Mouse (Mus musculus) monocyte, adult 5-6 weeks (primary cell): ENCODE results near the gene Gata5. TPM values are rescaled to one million over a fixed set of nuclear protein-coding genes. Genes with fewer than 3 reads are reported as not detected.

Experiments used
- ATAC-seq: fragments of 153-309, 156-312 bp; replicated peaks from 2 replicates; pipeline ENCODE4 v1.8.0; 2017; ENCODE audit warnings: mild to moderate bottlenecking; ENCODE audit not compliant: low TSS enrichment, insufficient number of reproducible peaks, severe bottlenecking, poor library complexity, low FRiP score
- total RNA-seq: library from RNA; stranded (forward); fragments of 200-1000, 200-491, 200-594 nt; gene quantifications from 3 replicates; pipeline ENCODE4 v1.2.3, GENCODE M21; 2017

The Gata5 gene
- total RNA-seq = not detected in 3 replicates

DNA sequence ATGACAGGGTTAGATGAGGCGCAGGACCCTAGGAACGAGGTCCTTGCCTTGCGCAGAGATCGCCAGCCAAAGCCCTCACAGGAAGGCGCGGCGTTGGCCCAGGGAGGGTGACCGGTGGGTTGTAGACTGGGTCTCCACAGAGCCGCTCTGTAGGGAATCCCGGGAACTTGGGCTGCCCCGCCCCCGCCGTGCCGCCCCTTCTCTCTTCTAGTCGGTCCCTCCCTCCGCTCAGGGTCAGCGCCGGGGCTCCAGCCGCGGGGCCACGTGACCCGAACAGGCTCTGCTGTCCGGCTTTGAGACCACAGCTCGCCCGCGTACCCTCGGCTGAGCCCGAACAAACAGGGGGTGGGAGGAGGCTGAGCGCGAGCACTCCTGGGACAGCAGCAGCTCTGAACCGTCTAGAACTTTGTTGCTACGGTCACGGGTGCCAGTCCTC is at the start of gene Gata5:
Gata5 (minus strand) TSS at position 149 of the 436 bp plus-strand sequence.
- ATAC-seq = no peak

DNA sequence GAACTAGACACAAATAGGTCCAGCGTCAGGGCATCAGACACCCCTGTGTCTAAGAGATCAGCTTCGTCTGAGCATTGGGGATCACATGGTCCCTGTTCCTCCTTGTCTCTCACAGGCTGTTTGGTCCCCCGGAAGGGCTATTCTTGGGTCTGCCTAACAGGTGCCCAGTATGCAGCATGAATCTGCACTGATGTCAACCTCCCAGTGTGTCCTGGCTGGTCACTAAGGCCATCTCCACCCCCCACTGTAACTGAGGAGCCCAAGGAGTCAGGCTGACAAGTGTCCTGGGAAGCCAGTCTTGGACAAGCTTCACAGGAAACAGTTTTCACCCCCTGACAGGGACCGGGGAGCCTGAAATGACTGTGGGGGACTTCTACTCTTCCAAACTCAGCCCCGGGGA is 42.2 kb upstream of the Gata5 start:
- ATAC-seq = no peak

DNA sequence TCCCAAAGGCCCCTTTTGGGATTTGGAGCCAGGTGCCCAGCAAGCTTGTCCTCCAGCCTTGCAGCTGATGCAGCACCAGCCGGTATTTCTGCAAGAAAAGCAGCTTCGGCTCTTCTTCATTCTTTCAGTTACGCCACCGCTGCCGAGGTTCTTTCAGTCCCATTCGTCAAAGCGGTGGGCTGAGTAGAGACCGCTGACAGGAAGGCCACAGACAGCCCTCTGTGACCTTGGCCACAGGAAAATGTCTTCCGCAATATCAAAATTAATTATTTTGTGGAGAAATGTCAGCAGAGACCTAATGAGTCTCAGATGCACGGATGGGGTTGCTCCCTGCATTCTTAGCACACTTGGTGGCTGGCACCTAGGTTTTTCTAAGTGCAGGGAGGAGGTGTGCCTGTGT is 38.8 kb upstream of the Gata5 start:
- ATAC-seq = no peak

GRCm38 (mm10) chr2:180368359-180368758 is 33.9 kb upstream of the Gata5 start:
- ATAC-seq = no peak

- no peak for ATAC-seq
Measured at GRCm38 (mm10) chr2:180367350-180367749, 32.9 kb upstream of the Gata5 start.

DNA sequence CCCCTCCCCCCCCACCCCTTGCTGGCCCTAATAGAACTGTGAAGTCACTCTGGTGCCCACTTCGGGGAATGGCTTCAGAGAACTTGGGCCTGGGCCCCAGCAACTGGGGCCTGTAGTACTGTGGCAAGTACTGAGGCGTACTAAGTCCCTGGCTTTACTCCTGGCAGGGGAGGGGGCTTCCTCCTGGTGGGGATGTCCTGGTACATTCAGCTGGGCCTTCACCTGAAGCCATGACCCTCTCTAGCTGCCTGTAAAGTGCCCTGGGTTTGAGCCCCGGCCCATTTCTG is 28.9 kb upstream of the Gata5 start:
- ATAC-seq = no peak

- no peak for ATAC-seq
Measured at GRCm38 (mm10) chr2:180362585-180363433, 28.3 kb upstream of the Gata5 start.

DNA sequence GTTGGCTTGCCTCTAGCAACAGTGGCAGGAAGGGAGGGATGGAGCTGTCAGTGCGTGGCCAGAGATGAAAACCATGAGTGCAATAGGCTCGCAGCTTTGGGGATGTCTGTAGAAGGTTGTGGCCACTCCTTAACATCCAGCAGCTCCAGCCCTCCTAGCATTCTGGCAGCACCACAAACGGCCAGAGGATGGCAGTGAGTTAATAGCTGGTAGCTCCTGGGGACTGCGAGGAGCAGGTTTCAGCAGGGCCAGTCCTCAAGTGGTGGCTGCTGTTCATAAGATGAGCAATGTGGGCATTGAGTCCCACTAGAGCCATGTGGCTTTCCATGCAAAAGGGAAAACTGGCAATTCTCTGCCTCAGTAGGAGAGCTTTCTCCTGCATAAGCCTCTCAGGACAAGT is 24.6 kb upstream of the Gata5 start:
- ATAC-seq = no peak

GRCm38 (mm10) chr2:180353338-180353737 is 18.8 kb upstream of the Gata5 start:
- ATAC-seq = 0 out of 2 replicates have a peak, but pooled peaks have one; percentile 36

GRCm38 (mm10) chr2:180350700-180351099 is 16.2 kb upstream of the Gata5 start:
- ATAC-seq = no peak

- peak; percentile 73 for ATAC-seq
Measured at GRCm38 (mm10) chr2:180346820-180347497, 12.5 kb upstream of the Gata5 start.

GRCm38 (mm10) chr2:180343092-180343491 is 8.6 kb upstream of the Gata5 start:
- ATAC-seq = no peak

DNA sequence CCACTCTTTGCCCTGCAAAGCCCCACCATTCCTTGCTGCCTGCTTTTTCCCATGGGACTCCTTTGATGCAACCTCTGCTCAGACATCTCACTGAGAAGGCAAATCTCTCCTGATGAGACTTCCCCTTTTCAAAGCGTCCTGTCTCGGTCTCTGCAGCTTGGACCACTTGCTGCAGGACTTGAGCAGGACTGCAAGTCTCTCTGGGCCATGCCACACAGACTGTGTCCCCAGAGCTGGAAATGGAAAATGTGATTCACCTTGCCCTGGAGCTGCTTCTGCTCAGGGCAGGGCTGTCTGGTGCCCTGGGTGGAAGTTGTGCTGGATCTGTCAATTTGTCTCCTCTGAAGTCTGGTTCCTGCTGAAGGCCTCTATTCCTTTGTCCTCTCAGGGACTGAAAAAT is 7.7 kb upstream of the Gata5 start:
- no peak for ATAC-seq

- no peak for ATAC-seq
Measured at GRCm38 (mm10) chr2:180341229-180341628, 6.7 kb upstream of the Gata5 start.

GRCm38 (mm10) chr2:180339886-180340285 is 5.4 kb upstream of the Gata5 start:
- no peak for ATAC-seq

GRCm38 (mm10) chr2:180333778-180334550 is 535 bp downstream of the Gata5 start:
- ATAC-seq = no peak

GRCm38 (mm10) chr2:180329466-180329865 is 5.0 kb downstream of the Gata5 start:
- no peak for ATAC-seq

DNA sequence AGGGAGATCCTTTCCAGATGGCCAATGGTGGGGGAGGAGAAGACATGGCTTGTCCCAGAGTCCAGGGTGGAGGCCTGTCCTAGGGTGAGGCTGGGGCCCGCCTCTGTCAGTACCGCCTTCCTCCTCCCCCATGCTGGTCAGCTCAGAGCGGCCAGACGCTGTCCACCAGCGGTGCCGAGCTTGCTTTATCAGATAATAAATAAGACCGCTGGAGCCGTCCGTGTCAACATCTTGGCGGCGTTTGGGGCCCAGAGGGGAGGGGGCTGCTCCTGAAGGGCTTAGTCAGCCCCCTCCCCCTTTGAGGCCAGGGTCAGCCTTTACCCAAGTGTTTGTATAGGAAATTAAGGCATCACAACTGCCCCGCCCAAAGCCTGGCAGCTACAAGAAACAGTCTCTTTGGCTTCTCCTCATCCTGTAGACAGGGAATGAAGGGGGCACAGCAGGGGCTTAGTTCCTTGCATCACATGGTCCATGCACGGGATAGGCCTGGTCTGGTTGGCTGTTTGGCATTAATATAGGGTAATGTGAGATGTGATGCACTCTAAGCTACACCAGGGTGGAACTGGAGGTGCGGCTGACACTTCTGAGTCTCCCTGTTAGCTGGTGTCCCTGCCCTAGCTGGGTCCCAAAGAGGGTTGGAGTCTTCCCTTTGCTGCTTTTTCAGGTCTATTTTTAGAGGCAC is 11.7 kb downstream of the Gata5 start:
- ATAC-seq = no peak

DNA sequence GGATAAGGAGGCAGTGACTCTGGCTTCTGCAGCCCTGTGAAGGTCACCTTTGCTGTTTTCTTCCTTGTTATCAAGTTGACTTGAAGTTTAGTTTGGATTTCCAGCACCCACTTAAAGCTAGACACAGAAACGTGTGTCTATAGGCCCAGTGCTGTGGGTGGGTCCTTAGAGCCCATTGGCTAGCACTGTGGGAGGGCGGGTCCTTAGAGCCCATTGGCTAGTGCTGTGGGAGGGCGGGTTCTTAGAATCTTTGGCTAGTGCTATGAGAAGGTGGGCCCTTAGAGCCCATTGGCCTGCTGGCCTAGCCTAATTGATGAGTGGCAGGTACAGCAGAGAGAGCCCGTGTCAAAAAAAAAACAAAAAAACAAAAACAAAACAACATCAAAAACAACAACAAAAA is 14.3 kb downstream of the Gata5 start:
- no peak for ATAC-seq
